Mouse (Mus musculus) ES-CJ7 (cell line): ENCODE data around the gene Zpr1.

Source experiments
- DNase-seq: peaks from one replicate; pipeline ENCODE4 v3.0.0; 2011; ENCODE audit warnings: low read depth, low spot score

Zpr1 gene

DNA sequence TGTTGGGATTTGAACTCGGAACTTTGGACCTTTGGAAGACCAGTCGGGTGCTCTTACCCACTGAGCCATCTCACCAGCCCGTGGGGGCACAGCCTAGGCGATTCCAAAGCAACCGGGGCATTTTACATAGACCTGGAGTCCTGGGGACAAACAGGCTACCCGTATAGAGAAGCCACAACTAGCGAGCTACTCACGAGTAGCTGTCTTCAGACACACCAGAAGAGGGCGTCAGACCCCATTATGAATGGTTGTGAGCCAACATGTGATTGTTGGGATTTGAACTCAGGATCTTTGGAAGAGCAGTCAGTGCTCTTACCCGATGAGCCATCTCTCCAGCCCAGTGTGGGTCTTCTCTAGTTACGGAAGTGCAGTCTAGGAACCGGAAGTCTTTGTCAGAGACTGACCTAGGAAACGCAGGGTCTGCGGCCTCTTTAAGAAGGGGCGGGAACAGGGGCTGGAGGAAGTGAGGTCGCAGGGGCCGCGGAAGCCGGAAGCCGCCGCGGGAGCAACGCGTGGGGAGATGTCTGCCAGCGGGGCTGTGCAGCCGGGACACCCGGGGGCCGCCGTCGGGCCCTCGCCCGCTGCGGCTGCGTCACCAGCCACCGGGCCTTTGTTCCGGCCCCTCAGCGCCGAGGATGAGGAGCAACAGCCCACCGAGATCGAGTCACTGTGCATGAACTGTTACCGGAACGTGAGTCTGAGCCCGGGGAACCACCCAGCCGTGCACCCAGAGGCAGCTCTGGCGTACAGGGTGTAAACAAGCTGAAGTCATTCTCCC lies at the start of gene Zpr1:
Gene Zpr1, plus strand, starts transcription at position 388 of the 778 bp plus-strand sequence.
- DNase-seq, result peak; percentile 96

DNA sequence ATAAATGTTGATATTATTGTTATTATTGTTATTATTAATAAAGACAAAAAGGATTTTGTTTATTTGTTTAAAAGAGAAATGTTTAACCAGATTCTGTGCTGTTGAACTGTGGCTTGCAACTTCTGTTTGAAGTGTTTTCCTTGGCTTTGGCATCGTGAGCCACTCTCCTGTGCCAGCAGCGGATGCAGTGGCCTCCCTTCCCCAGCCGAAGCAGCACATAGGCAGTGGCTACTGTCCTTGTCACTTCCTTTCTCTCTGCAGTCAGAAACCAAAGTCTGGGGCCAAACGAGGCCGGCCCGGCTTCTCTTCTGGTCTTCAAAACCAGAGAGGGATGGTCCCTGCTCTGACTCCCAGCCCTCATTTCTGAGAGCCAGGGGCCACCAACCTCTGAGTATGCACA lies 49.8 kb upstream of the Zpr1 start:
- no peak for DNase-seq

DNA sequence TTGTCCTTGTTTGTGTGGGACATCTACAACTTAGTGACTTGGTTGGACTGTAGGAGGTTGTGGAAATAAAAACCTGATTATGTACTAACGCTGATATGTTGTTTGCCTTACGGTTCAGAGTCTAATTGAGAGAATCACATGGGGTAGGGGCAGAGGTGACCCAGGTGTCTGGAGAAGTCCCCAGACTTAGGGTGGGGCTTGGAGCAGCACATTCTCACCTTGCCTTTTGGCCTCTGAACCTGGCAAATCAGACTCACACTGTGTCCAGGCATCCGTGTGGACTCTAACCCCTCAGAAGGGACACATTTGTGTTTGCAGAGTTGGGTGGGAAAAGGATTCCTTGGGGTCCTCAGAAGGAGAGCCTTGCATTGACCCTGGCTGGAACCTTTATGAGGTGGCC lies 48.8 kb upstream of the Zpr1 start:
- DNase-seq, result no peak

DNA sequence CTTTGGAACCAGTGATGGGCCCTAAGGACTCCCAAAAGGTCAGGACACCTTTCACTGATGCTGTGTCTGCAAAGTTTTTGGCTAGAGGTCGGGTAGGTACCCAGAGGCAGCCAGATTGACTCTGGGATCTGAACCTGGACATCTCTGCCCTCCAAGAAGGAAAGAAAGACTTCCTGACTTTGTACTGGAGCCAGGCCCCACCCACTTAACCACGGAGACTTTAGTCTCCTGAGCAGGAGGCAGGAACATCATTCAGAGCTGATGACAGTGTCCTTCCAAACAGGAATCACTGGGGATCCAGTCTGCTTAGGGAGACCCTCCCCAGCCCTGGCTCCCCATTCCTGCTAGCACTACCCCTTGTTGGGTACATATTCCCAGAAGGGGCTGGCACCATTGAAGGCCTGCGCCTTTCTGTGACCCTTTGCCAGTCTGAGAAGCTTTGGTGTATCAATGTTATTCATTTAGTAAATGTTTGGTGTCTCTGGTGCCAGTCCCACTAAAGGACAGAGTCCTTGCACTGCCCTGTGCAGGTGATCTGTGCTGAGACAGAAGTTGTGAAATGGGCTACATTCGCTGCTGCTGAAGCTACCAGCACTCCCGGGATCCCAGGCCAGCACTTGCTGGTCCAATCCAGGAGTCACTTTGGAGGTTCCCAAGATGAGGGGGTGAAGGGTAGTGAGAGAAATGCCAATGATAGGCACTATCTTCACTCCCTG lies 47.8 kb upstream of the Zpr1 start:
- DNase-seq, result no peak

DNA sequence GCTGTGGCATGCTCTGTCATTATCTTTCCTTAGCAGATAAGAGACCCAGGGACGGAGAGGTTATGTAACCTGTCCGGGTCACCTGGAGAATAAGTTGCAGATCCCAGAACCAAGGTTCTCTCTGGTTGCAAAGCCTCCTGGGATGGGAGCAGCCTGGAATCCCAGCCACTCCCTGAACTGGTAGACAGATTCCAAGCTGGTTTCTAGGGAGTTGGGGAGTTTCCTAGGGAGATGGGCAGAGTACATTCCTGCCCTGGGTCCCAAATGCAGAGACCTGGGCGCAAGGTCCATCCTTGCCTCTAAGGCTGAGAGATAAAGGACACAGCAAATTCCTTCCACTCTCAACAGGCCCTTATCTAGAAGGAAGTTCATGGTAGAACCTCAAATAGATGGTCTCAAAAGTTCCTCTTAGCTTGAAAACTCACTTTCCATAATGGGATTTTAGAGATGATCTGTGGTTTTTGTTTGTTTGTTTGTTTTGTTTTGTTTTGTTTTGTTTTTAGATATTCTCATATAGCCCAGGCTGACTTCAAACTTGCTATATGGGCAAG lies 45.7 kb upstream of the Zpr1 start:
- DNase-seq, result no peak

DNA sequence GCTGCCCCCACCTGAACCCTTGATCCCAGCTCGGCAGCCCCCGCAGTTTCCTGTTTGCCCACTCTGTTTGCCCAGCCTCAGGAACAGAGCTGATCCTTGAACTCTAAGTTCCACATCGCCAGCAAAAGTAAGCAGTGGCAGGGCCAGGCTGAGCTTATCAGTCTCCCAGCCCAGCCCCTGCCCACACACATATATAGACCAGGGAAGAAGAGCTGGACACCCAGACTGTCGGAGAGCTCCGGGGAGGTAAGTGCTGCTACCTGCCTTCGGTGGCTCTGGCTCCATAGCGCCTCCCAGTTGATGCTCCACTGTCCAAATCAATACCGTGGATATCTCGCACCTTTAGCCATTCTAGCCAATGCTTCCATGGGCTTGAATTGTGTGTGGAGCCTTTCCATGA lies 44.4 kb upstream of the Zpr1 start, which contains the start of gene Apoa1:
Gene Apoa1, plus strand, starts transcription at position 90 of the 400 bp plus-strand sequence.
- DNase-seq, result peak; percentile 35

DNA sequence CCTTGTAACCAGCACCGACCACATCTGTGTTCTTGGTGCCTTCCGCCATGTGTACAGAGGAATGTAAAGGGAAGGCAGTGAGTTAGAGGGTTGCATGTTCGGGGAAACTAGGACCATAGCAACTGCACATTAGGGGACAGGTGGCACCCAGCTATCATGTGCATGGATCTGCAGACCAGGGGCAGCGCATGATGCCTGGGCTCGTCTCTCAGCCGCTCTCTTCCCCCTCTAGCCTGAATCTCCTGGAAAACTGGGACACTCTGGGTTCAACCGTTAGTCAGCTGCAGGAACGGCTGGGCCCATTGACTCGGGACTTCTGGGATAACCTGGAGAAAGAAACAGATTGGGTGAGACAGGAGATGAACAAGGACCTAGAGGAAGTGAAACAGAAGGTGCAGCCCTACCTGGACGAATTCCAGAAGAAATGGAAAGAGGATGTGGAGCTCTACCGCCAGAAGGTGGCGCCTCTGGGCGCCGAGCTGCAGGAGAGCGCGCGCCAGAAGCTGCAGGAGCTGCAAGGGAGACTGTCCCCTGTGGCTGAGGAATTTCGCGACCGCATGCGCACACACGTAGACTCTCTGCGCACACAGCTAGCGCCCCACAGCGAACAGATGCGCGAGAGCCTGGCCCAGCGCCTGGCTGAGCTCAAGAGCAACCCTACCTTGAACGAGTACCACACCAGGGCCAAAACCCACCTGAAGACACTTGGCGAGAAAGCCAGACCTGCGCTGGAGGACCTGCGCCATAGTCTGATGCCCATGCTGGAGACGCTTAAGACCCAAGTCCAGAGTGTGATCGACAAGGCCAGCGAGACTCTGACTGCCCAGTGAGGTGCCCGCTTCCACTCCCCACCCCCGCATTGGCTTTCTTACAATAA lies 43.1 kb upstream of the Zpr1 start:
- peak; percentile 96 for DNase-seq

DNA sequence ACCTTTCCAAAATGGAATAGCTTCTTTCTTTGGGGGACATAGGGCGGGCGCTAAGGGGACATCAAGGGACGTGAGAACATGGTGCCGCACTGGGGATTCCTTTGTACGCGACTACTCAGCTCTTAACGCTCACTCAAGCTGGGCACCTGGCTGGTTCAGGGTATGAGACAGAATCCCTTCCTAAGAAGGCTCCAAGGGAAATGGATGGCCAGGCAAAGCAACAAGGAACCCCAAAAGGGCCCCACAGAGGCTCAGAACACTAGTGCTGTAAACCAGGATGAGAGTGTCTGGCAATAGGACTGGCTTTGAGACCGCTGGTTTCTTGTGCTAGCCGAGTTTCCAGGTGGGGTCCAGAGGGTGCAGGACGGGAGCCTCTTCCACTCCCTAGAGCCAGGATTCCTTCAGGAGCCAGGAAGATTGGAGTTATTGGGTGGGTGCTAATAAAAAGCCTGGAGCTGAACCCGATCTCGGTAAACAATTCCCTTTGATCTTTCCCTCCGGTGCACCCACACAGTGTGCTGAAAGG lies 42.4 kb upstream of the Zpr1 start:
- DNase-seq, result no peak

DNA sequence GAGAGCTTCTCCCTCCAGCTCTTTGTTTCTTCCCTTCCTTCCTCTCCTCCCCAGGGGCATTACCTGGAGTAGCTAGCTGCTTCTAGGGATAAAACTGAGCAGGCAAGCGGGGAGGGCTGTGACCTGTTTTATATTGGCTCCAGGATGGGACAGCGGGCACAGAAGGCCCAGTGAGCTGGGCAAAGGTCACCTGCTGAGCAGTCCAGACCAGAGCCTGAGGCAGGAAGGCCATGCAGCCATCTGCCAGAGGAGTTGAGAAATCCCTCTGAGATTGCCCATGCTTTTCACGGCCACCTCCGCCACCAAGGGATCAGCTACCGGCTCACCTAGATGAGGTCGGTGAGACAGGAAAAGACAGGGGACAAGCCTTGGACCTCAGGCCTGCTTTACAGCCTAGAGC lies 37.7 kb upstream of the Zpr1 start:
- DNase-seq, result no peak

DNA sequence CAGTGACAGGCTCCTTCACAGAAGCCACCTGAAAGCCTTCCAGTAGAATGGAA lies 37.4 kb upstream of the Zpr1 start, which contains the start of gene Apoc3:
Gene Apoc3, minus strand, starts transcription at position 41 of the 53 bp plus-strand sequence.
- DNase-seq, result no peak

DNA sequence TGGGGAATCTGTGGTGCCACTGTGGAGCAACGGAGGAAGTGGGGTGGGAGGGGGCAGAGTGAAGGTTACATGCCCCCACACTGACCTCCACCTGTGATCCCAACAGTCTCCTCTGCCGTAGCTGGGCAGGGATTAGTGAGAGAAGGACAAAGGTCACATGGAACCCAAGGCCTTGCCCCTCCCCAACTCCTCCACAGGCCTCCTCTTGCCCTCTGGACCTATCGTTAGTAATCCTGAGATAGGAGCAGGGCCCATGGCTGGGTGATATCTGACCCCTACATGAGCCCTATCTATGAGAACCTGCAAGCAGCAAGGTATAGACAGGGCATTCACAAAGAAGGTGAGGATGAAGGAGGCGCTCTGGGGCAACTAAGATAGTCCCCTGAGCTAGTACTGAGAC lies 37.2 kb upstream of the Zpr1 start:
- no peak for DNase-seq

DNA sequence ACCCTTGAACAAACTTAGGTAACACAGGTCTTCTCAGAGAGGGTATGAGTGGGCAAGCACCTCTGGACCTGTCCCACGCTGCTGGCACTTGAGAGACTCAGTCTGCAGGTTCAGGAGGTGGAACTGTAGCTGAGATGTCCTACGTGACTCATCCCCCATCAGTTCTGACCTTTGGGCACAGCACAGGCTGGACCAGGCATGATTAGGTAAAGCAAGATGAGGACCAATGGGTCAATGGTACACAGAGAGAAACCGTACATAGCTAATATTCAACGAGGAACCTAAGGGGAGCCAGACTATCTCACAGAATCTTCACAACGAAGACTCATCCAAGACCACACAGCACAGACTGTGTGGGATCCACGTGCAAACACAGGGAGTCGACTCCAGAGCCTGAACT lies 34.0 kb upstream of the Zpr1 start:
- no peak for DNase-seq

DNA sequence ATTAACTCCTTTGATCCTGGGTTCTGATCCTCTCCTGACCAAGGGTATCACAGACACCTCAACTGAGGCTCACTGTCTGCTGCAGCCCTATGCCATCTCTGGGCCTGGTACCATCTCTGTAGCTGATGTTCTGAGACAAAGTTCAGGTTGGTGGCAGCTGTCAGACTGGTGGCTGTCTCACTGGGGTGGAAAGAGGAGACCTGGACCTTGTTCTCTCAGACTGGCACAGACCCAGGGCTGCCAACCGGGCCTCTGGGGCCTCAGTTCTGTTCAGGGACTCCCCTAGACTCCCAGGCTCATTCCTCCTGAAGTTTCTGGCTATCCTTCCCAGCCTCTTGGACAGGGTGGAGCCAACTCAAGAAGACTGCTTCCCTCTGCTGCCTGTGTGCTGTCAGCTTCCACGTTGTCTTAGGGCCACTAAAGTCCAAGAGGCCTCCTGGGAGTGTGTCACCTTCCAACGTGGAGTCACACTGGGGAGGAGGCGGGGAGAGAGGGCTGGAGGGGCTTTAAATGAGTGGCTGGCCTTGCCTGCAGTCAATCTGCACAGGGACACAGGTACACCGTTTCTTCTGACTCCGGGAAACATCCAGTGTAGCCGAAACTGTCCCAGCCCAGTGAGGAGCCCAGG lies 32.2 kb upstream of the Zpr1 start, which contains the start of gene Apoa4:
Gene Apoa4, plus strand, starts transcription at position 171 of the 628 bp plus-strand sequence.
- no peak for DNase-seq

DNA sequence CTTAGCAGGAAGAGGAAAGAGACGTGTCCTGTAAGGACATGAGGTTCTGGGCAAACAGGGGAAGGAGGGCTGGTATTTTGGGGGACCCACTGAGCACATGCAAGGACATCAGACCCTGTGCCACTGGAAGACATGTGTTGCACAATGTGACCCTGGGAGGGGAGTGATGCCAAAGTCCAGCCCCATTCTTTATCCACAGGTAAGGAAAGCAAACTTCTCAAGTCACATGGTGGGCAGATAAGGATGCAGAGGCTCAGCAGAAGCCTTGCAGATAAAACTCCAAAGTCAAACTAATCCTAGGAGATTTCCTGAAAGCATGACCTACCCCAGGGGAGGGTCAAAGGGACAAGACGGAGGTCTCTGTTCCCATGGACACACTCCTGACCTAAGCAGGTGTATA lies 31.0 kb upstream of the Zpr1 start:
- DNase-seq, result no peak

DNA sequence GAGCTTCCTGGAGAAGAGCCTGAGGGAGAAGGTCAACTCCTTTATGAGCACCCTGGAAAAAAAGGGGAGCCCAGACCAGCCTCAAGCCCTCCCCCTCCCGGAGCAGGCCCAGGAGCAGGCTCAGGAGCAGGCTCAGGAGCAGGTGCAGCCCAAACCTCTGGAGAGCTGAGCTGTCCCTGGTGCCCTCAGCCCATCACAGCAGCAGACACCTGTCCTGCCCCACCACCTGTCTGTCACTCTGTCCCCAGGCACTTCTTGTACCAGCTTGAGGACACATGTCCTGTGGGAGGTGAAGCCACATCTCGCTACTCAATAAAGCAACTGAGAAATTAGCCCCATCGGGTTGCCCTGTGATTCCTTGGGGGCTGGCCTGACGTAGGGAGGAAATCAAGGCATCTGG lies 29.7 kb upstream of the Zpr1 start:
- no peak for DNase-seq

DNA sequence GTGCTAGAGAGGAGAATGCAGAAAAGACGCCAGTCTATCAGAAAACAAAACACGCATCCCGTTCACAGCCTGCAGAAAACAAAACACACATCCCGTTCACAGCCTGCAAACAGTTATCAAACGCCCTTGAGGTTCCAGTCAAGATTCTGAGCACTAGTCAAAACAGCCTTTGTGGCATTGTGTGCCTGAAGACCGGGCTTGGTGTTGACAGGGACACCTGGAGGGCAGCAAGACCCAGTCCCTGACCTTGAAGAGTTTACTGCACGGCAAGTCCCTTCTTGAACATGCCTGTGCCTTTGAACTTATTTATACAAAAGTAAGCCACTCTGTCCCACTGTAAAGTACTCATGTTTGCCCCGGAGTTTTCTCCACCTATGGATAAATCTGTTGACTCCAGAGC lies 29.3 kb upstream of the Zpr1 start:
- no peak for DNase-seq

DNA sequence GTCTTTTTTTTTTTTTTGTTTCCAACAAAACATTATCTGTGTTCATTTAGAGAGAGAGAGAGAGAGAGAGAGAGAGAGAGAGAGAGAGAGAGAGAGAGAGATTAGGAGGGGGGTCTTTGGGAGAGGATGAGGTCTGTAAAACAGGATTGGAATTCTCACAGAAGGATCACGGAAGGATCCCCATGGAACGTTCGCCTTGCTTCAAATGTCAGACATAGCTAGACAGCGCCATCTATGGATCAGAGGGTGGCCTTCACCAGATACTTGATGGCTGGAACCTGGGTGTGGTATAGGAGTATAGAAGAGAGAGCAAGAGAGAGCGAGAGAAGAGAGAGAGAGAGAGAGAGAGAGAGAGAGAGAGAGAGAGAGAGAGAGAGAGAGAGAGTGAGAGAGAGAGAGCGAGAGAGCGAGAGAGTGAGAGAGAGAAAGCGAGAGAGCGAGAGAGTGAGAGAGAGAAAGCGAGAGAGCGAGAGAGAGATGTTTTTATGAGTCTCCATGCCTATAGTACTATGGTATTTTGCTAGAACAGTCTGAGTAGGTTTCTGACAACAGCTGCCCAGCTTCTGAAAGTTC lies 26.0 kb upstream of the Zpr1 start:
- peak; percentile 67 for DNase-seq

DNA sequence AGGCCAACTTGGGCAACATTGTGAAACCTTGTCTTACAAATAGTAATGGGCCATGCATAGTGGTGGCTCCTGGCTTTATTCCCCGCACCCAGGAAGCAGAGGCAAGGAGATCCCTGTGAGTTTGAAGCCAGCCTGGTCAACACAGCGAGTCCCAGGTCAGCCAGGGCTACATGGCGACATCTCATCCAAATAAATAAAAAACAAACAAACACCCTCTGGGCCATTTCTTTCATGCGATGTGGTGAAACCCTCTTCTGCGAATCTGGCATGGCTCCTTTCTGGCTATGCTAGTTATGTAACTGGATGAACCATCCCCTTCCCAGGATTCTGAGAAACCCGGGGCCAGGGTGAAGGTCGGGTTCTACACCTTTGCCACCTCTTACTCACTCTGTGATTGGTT lies 16.7 kb upstream of the Zpr1 start:
- DNase-seq, result no peak

DNA sequence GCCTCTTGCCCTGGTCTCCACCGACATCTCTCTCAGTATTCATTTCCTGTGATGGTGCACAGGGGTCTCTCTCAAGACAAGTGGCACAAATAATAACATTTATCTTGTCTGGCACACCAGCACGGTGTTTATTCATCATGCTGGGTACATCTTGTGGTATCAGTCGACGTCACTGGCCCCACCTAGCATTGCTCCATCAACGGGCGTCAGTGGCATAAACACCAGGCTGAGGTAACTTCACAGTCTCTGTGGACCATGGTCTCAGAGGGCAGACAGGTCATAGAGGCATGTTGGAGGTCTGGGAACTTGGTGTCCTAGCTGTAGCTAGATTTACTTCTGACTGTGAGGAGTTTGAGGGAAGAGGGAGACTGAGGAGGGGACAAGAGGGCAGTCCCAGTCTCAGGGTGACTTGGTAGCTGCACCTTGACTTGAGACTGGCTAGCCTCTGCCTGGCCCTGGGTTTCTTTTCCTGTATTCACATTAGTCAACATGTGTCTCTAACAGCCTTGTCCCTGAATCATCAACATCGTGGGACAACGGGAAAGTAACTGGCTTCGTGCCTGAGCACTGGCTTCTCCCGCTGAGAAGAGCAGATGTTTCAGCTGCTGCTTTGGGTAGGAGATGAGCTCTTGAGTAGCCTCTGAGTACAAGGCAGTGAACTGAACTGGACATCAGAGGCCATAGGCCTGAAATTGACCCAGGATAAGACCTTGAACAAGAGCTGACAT lies 16.0 kb upstream of the Zpr1 start:
- DNase-seq, result no peak

DNA sequence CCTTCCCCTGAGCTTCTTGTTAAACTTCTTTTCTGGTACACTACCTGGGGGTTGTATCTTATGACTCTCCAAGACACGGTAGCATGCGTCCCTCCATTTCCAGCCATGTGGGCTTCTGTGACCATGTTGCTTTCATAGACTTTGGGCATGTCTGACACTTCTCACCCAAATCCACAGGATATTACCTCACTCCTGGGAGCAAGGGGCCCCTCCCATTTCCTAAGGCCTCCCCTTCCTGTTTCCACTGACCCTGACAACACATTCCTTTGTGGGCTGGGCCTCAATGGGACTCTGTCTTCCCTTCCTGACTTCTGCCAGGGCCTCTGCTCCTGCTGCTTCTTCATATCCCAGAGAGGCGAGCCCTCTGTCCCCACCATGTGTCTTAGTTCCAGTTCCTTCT lies 15.3 kb upstream of the Zpr1 start:
- DNase-seq, result peak; percentile 60

DNA sequence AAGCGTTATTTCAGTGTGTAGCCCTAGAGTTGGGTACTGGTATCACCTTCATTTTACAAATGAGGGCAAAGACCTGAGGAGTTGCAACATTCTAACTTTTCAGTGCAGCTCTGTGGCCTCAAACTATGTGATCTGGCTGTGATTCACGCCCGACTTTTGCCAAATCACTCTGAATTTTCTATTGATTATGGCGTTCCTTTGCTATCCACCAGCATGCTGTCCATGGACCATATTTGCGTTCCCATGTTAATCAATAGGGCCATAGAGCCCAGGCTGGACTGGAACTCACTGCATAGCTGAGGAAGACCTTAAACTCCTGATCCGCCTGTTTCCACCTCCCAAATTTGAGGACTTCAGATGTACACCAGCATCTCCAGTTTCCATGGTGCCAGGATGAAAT lies 13.8 kb upstream of the Zpr1 start:
- no peak for DNase-seq
